Mouse (Mus musculus) layer of hippocampus, postnatal 10 days (tissue): ENCODE measurements around the gene Hydin. TPM values are rescaled to one million over a fixed set of nuclear protein-coding genes. Genes with fewer than 3 reads are reported as not detected.
"Not testable (repeated sequence)": the region's sequence is repeated elsewhere in the genome, so short reads cannot be mapped to it uniquely, and the experiment has no call there.

Experiments
- DNase-seq, 2 experiments: peaks; one replicate each; pipeline ENCODE4 v3.0.0; 2021; ENCODE audit warnings: low spot score in 2 of 2
- total RNA-seq, 2 experiments: library from RNA; stranded (reverse); gene quantifications; 2 replicates each; pipeline ENCODE4 v1.2.3; 2021

The Hydin gene
- total RNA-seq, 2 experiments from 2014 or later = 1.0 to 1.4 TPM

DNA sequence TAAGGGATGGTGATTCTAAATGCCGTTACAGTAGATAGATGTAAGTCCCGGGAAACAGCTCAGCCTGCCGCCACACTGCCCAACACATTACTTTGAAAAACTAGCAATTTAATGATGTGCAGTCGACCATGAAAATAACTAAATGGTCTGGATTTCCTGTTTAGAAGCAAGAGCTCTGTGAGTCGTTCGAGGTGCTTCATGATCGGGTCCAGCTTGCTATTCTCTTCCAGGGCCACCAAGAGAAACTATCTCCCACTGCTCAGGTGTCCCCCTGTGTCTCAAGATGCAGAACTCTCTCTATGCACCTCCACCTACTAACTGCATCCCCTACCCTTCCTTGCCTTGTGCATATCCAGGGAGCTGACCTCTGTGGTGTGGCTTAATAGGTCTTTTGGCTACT, 66.6 kb downstream of the Hydin start:
- DNase-seq = no peak

DNA sequence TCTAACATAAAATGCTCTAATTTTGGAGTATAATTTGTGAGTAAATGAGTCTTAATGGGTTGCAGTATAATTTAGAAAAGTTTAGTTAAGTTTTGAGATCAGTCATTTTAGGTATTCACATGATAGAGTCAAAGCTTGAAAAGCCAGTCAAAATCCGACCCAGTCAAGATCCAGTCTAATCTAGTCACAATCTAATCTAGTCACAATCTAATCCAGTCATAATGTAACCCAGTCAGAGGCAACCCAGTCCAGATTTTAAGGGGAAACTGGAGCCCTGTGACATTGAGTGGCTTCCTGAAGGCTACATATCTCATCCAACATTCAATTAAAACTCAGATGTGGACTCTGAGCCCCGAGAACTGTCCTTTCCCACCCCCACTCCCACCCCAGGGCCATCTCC, 72.7 kb downstream of the Hydin start:
- no peak for DNase-seq

DNA sequence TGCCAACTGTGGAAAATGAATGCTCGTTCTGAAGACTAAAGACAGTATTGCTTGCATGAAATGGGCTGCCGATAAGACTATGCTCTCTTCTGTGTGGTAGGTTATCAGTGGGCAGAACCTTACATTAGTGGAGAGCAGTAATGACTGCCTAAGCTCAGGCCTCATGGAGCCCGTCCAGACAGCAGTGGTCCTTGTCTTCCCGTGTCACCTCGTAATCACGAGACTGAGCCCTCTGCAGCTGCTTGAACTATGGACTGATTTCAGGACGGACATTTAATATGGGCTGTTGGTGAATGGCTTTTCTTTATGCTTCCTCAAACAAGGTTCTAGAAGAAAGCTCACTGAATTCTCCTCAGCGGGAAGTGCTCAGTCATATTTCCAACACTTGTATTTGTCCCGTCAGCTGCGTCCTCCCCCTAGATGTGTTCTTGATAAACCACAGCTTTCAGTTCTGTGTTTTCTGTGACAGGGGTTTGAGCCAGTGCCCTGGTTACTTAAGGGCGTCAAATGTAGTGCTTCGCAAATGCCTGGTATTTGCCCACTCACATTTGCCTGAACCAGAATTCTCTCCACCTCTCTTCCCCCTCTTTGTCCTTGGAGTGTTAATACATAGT, 73.4 kb downstream of the Hydin start:
- no peak for DNase-seq

DNA sequence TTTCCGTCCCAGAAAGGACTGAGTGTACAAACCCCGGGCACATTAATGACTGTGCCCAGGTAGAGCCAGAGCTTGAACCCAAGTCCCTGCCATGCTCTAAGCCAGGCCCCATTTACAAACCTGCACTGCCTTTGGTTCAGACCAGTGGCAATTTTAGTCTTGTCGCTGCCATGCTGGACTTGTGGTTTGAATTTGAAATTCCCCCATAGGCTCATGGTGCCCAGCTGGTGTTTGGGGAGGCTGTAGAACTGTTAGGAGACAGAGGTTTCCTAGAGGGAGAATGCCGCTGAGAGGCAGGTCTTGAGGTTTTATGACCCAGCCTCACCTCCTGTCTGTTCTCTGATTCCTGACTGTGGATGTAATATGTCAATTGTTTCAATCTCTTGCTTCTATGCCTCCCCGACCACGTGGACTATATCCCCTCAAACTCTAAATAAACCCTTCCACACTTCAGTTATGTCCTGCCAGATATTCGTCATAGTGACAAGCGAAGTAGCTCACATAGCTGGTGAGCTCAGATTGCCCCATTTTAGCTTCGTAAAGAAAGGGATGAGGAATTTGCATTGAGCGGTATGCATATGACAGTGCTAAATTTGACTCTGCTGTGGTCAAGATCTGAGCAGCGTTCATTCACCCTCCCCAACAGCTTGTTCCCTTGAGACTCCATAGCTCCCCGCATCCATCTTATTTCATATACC, 79.1 kb downstream of the Hydin start:
- no peak for DNase-seq

DNA sequence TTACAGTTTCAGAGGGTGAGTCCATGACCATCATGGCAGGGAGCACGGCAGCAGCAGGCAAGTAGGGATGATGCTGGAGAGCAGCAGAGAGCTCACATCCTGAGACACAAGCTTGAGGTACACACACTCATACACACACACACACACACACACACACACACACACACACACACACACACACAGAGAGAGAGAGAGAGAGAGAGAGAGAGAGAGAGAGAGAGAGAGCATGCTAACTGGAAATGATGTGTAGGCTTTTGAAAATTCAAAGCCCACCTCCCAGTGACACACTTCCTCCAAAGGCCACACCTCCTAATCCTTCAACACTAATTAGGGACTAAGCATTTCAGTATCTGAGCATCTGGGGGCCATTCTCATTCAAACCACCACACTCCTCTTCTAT, 80.1 kb downstream of the Hydin start:
- no peak for DNase-seq

DNA sequence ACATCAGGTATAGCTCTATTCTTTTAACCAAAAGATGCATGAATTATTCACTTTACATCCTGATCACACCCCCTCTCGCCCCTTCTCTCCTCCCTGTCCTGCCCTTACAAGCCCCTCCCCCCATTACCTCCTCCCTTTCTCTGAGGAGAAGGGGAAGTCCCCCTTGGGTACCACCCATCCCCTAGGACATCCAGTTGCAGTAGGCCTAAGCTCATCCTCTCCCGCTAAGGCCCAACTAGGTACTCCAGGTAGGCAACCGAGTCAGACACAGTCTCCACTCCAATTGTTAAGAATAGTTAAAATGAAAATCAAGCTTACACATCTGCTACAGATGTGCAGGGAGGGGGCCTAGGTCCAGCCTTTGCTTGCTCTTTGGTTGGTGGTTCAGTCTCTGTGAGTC, 83.9 kb downstream of the Hydin start:
- no peak for DNase-seq

DNA sequence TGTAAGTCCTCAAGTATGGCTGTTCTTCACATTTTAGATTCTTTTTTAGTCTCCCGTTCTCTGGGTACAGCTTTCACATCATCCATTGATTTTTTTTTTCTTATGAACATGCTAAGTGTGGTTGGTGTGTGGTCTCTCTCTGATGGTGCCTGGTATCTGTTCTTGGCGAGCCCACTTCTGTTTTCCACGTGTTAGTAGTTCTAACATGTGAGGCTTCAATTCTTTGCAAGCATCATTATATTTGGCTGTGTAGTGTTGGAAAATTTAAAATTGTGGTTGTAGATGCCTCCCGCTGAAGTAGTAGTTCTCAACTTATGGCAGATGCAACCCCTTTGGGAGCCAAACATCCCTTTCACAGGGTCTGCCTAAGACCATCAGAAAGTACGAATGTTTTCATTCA, 85.1 kb downstream of the Hydin start:
- DNase-seq = no peak

DNA sequence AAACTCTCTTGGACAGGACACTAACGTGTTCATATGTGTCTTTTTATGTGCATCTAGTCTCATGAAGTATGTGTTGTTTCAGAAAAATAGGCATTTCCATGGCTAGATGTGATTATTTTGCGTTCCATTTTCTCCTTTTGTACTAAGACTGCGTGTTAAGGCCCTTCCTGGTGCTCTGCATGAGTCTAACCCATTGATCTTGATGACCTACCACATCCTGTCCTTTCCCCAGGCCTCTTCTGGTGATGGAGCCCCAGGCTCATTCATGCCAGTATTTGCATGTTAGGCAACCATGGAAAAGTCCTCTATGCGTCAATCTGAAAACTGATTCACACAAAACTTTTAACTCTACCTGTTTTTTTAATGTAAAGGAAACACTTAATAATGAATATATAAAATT, 96.2 kb downstream of the Hydin start:
- DNase-seq = no peak

DNA sequence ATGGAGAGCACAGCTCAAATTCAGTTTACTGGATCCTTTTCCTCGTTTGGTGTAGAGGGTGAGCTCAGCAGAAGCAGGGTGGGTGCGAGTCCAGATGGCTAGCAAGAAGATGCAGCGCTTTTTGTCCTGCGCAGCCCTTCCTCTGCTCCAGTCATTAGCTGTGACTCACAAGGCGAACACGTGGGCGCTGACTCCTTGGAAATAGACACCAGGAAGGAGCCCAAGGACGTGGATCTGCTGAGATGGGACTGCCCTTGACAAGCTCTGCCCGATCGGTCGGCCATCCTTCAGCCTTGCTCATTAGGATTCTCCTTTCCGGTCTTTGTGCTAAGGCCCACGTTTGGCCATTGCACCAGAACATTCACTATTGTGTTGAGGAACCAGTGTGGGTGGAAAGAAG, 106.1 kb downstream of the Hydin start:
- DNase-seq = no peak

DNA sequence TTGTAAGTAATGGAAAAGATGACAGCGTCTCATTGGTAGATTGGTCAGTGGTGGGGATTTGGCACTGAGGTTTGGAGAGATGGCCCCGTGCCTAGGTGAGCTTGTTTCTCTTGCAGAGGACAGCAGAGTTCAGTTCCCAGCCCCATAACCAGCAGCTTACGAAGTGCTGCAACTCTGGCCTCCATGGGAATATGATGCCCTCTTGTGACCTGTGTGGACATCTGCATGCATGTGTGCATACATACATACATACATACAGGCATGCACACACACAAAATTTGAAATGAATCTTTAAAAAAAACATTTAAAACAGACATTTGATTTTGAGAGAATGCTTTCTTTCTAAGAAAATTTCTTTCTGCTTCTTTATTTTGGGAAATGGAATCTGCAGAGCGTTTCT, 106.9 kb downstream of the Hydin start:
- DNase-seq = no peak

DNA sequence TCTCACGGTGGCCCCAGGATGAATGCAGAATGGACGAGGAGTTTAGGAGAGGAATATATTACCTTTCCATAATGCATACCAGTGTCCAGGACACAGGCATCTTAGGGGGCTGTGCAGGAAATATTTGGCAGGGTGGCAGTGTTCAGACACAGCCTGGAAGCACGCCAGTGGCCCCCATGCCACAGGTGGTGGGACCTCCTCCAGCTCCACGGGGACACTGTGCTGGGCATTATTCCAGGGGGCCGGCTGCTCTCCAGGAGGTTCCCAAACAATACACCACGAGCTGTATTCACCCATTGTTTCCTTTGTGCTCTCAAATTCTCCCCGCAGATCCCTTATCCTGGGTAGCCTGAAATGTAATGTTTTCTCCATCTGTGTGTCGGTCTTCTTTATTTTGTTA, 116.0 kb downstream of the Hydin start:
- DNase-seq = peak; percentile 32 to 43

DNA sequence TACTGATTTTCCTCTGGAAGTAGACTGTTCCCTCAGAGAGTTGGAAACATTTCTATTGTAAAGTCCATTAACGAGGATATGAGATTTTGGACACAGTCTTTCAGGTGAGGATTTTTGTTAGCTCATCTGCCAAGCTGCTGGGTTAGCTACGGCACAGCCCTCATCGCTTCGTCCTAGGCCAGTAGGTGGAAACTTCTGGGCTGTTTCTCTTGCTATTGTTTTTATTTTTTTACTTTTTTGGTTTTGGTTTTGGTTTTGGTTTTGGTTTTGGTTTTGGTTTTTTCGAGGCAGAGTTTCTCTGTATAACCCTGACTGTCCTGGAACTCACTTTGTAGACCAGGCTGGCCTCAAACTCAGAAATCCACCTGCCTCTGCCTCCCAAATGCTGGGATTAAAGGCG, 117.9 kb downstream of the Hydin start:
- DNase-seq = not testable (repeated sequence)

DNA sequence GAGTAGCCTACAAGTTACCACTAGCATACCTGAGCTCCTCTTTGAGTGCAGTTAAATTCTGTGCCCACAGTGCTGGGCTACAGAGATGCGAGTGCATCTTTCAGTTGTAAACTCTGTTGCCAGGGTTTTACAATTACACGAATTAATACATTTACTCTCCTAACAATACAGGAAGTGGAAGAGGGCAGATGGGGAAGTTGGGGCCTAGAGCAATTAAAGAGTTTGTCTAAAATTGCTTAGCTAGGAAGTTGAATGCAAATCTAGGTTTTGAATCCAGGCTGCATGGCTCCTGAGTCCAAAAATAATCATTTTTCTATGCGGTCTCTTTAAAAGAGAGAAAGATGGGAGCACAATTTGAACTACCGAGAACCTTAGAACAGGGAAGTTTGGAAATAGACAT, 128.9 kb downstream of the Hydin start:
- DNase-seq = no peak

DNA sequence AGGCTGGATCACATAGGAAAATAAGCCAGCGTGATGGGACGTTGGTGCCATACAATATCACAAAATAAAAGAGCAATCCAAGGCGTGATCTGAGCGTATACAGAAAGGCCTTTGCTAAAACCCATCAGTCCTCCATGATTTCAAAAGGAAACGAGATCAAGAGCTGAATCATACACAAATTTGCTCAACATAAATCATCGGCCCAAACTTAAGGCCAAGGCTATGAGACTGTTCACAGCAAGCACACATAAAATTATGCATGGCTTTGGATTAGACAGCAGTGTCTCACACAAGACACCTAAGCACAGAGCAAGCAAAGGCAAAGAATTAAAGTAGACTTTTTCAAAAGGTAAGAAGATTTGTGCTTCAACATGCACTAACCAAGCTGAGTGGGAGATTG, 133.8 kb downstream of the Hydin start:
- no peak for DNase-seq

DNA sequence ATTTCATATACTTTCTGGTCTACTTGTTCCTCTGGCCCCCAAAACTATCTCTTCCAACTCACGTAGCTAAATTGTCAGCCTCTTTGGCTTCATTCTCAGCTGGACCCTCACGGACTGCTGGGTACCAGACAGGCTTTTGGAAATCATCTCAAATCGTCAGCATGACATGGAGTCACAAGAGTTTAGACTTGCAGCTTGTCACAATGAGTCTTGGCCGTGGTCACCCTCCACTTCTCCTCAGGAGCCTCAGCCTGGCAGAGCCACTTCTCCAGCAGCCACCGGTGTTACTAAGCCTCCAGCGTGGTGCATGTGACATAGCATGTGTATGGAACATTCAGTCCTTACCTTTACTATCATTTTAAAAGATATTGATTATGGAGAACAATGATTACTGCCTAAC, 135.5 kb downstream of the Hydin start:
- DNase-seq = no peak

DNA sequence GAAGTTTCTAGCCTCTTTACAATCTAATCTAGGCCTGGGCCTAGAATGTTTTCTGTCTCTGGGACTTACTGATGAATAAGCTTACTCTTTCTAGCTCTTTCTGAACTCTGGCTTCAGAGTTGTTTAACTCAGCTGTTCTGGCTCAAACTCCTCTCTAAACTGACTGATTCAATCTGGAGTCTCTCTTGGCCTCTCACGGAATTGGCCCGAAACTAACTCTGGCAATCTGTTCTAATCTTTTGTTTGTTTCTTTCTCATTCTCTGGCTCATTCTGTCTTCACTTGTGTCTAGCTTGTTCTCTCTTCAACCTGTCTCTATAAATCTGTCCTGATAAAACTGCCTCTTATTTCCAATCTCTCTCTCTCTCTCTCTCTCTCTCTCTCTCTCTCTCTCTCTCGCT, 137.7 kb downstream of the Hydin start:
- peak in 1 of 2 experiments; percentile 17 for DNase-seq

DNA sequence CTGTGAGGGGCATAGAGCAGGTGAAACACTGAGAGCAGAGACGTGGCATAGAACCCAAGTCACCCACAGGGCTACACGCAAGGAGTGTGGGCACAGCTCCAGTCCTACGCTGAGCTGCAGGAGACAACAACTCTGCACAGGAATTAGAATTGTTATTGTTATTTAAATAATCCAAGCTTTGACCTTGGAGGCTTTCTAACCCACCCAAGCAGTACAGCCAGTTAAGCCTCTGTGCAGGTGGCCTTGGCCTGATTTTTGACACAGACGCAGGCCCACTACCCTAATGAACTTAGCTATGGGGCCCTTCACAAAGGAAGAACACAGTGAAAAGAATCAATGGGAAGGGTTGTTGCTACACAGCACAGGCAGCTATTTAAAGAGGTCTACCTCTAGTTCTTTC, 148.3 kb downstream of the Hydin start:
- DNase-seq = no peak

DNA sequence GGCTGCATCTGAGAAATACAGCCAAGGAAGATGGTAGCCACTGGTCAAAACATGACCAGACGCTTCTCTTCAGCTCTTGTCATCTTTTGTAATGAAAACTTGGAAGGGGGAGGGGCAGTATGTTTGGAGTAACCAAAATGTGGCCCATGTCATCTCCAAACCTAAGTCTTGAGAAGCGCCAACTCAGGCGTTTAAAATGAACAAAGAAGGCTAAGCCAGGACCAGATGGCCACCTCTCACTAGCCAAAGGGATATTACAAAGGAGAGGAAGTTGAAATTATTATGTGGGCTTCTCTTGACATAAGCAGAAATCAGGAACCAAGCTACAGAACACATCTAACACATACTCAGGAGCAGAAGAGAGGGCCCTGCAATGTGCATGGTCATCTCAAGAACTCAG, 150.2 kb downstream of the Hydin start:
- DNase-seq = no peak

DNA sequence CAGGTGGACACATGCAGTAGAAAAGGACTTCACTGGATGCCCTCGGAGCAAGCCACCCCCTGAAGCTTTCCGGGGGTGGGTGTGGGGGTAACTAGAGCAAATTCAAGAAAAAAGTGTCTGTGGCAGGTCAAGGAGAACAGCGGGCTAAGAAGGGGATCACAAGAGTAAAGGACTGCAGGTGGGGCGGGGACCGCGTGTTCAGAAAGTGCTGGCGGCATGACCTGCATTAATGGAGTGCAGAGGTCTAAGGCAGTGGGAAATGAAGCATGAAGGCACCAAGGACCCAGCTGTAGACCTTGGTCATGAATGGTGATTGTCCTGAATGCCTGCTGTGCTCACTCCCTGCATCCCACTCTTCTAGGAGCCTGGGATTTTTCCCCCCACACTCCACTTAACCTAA, 151.0 kb downstream of the Hydin start:
- DNase-seq = no peak

DNA sequence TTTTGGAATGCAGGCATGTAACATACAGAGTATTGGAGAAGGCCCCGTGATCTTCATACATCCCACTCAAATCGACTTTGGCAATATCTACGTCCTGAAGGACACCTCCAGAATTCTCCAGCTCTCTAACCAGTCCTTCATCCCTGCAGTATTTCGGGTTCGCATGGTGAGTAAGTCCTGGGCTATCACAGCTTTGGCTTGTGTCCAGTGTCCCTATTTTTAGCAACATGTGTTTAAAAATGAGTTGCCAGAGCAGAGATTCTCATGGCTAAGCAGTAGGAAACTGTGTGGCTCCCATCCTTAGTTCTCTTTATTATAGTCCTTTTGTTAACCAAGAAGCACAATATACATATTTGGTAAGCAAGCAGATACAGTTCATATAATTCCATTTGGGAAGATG, 152.9 kb downstream of the Hydin start:
- DNase-seq = no peak

DNA sequence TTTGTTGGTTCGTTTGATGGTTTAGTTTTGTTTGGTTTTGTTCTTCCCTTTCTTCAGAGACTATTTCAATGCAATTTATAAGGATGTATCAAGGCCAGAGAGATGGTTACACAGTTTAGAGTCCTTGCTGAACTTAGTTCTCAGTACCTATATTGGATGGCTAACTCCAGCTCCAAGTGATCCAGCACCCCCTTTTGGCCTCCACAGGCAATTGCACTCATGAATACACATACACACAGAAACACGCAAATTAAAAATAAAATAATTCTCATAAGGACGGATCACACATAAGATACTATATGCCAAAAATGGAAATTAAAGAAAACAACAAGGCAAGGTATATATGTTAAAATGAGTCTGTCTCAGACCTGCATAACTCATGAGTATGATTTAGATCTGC, 153.4 kb downstream of the Hydin start:
- no peak for DNase-seq

DNA sequence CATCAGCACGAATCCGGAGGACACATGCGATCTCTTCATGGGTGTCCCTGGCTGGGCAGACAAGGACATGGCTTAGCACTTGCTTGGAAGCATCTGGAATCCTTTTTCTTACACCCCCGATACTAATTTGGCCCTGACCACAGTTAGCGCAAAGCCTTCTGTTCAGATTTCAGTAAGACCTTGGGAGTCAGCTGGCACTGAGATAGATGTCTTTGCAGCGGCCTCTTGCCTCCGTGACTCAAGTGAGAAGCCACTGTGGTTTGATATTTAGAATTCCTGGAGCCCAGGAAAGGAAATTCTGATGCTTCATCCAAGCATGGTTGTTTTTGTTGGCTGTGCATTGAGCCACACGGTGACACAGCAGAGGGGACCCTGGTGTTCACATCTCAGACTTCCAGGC, 157.4 kb downstream of the Hydin start:
- DNase-seq = no peak

DNA sequence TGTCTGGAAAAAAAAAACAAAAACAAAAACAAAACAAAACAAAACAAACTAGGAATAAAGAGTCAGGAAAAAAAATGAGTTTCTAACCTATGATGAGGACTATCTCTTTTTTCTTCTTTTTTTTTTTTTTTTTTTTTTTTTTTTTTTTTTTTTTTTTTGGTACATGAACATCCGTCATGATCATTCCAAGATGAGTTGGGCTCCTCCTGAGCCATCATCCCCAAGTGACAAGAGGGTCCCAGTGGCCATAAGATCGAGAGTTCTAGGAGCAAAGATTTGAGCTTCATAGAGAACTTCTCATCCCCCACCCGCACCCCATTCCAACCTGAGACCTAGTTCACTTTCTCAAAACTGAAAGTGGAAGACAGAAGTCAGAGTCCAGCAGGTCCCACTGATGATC, 164.6 kb downstream of the Hydin start:
- no peak for DNase-seq
